Mouse (Mus musculus) urinary bladder, postnatal 4 days (tissue): ENCODE measurements around the gene Apol9a.
"Not testable (repeated sequence)": the region's sequence is repeated elsewhere in the genome, so short reads cannot be mapped to it uniquely, and the experiment has no call there.

Source experiments
- DNase-seq, 2 experiments: peaks; one replicate each; pipeline ENCODE4 v3.0.0; 2021 to 2022; ENCODE audit warnings: low spot score in 2 of 2

The Apol9a gene

DNA sequence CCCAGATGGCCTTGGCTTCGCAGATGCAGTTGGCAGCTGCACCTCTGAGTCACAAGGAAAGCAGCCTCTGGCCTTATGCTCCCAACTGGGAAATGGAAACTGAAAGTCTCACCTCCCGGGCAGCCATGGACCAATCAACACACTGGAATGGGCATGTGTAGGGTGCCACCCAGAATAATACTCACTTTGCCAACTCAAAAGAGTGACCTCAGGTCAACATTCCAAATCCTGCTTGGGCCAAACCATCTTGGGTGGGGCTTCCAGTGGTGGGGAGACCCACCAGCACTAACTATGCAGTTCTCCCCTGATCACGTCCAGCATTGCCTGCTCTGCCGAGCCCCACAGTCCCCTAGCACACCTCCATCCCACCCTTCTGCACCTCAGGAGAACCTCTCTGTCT lies at the start of gene Apol9a:
Apol9a (minus strand) TSS at position 101 of the 400 bp plus-strand sequence.
- DNase-seq = not testable (repeated sequence)

DNA sequence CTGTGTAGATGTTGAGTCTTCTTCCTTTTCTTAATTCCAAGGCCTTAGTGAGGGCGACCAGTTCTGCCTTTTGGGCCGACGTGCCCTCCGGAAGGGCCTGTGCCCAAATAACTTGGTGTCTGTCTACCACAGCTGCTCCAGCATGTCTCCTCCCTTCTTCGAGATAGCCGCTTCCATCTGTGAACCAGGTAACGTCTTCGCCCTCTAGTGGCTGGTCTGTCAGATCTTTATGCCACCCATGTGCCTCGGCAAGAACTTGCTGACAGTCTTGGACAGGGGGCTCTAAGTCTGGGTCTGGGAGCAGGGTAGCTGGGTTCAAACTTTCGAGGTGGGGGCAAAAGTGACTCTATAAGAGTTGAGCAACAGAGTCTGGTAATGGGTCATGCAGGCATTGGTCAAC lies 39.0 kb upstream of the Apol9a start:
- not testable (repeated sequence) for DNase-seq

DNA sequence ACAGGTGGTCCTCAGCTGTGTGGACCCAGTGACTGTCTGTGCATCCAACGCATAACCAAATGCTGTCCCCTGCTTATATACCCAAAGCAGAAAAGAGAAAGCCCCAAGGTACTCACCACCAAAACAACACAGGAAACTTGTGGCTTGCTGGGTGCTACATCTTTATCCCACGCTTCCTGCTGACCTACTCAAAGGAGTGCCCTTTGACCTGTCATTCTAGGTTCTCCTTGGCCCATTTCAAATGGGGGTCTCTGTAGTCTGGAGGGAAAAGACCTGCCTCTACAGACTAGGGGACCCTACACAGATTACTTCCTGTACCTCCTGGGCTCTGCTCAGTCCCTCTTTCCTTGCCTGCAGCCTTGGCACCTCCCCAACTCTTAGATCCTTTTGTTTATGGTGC lies 36.5 kb upstream of the Apol9a start, which contains the start of gene Apol7b:
Apol7b (minus strand) TSS at position 101 of the 400 bp plus-strand sequence.
- not testable (repeated sequence) for DNase-seq

DNA sequence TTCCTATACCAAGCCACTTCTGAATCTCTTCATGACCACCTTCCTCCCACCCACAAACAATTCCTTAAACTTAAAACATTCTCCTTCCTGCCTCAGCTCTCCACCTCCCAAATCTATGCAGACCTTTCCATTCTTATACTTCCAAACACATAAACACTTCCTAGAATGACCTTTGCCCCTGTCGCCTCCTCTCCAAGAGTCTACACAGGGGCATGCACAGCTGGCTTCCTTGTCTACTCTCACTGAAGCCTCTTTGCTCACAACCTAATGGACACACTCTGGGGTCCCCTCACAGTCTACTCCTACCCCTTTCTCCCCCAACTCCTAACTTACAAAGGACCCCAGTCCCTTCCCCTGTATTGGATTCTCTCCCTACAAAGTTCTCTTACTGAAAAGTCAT lies 34.7 kb upstream of the Apol9a start:
- DNase-seq = not testable (repeated sequence)

DNA sequence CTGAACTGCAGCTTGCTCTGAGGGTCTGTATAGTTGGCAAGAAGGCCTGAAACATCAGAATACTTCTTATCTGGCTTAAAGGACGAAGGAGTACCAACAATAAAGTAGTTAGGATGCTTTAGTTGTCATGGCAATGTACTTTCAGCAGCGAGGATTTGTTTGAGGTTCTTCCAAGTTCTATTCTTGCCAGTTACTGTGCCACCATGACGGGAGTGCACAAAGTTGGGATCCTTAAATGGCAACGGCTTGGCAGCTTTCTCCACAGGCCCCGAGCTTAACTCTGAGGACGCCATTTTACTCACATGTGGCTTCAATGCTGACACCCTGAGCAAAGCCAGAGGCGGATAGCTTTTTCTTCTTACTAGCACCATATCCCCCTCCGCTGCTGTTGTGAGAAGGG lies 33.8 kb upstream of the Apol9a start:
- DNase-seq = not testable (repeated sequence)

DNA sequence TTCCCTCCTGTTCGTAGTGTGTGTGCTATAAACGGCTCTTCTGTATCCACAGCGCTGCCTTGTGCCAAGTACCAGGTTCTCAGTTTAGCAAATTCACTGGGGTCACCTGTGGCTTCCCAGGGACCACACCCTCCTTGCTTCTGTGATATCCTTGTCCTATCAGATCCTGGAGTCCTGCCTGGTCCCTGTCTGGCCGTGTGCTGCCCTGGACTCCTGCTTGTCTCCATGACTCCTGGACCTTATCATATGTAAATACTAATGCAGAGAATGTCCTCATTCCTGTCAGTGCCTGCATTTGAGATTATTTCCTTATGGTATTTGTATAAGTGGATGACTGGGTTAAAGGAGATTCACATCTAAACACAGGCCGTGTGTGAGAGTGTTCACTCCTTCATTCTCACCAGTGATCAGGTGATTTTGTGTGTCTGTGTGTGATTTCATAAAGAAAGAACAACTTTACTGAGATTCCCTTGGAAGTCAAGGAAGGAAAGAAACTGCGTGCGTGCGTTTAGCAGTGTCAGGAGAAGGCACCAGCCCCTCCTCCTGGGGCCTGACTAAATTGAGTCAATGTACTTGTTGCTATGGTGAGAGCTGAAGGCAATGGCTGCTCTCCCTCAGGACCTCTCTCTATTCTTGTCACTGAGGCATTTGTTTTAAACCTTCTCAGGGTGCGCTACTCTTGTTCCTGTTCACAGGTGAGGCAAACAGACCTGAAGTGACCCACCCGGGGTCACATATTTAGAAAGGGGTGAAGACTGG lies 17.9 kb upstream of the Apol9a start:
- DNase-seq = not testable (repeated sequence)

DNA sequence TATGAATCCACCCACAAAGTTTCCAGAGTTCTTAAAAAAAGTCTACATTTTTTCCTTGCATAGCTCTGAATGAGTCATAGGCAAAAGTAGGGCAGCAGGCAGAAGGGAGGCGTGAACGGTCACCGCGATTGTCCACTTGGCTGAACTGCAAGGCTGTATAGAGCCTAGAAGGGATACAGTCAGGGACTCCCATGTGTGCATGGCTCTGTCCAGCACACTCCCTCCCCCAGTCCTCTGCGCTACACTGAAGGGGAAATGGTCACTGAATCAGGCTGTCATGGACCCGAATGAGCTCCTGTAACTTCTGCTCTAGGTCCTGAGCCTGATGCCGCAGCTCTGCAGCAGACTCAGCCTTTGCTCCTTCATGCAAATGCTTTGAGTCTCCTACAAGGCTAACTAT lies 12.0 kb upstream of the Apol9a start:
- not testable (repeated sequence) for DNase-seq

DNA sequence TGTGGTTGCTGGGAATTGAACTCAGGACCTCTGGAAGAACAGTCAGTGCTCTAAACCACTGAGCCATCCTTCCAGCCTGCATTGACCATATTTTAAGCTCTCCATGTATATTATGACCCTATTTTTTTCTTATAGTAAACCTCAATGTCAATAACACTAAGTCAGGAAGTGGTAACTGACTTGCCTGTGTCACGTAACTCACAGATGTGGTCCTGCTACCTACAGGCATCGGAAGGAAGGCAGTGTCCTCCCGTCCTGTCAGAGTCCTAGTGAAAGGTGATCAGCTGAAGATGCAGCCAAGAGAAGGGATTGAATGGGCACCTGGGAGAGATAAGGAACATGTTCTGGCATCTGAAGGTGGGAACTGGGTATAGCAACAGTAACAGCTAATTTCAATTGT lies 8.7 kb upstream of the Apol9a start:
- DNase-seq = not testable (repeated sequence)

DNA sequence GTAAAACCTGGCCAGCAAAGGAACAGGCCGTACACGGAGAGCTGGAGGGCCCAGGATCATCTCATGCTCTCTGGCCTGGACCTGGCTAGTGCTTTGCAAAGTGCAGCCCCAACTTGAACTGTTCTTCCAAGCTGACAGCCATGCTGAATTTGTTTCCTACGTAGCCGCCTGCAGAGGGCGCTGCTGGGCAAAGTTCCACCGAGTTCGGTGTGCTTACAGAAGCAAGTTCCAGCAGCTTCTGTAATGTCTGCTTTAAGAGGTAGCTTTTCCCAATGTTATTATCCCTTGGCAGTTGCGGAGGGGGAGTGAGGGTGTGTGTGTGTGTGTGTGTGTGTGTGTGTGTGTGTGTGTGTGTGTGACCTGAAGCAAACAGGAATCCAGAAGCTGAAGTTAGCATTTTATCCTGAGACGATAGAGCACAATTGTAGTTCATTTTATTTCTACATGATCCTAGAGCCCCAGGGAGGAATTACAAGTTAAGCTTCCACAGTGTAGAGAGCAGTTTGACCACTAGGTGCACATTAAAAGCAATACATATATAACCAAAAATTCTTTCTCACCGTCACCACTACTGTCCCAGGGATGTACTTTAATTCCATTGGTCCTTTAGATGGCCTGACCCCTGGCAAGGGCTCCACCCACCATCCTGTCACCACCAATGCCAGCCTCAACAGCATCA lies 5.9 kb upstream of the Apol9a start:
- not testable (repeated sequence) for DNase-seq

DNA sequence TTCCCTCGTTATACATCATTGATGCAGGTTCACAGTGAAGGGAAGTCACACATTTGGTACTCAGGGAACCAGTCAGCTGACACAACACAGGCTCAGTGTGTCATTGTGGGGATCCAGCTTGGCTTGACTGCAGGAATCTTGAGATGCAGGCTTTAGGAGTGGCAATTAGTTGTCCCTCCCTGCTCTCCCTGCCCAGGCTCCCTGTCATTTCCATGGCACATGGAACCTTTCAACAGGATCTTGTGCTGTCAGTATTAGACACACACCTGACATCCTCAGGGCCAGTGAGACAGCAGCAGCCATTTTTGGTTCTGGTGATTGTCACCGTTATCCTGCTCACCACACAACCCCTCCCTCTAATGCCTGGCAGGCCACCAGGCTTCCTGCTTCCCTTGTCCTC lies 4.7 kb upstream of the Apol9a start:
- not testable (repeated sequence) for DNase-seq

DNA sequence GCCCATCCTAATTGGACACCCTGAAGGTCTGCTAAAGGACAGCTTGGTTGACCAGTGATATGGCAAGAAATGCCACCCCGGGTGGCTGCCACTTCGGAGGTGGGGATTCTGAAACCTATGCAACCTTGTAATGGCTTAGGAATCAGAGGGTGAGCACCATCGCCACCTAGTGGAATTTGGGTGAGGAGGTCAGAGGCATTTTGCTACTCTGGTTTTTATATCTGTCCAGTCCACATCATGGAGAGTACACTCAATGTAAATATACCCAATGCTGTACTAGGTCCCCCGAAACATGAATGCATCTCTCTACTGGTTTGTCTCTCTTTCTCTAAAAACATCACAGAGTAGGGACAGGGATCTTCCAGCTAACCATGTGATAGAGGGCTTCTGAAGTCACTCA lies 1.8 kb upstream of the Apol9a start:
- DNase-seq = not testable (repeated sequence)

DNA sequence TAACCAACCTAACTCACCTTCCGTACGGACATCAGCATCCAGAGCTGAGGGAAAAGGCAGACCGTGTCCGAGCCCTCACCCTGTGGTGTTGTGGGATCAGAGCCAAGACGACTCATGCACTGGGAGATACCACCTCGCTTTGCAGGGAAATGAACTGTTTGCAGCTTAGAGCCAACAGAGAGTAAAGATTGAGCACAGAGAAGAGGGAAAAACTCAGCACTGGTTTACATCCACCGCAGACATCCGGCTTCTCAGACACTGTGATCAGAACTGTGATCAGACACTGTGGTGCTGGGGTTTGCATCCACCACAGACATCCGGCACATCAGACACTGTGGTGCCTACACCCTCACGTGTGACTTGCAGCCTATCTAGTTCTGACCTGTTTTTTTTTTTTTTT lies 4.6 kb downstream of the Apol9a start:
- DNase-seq = not testable (repeated sequence)

DNA sequence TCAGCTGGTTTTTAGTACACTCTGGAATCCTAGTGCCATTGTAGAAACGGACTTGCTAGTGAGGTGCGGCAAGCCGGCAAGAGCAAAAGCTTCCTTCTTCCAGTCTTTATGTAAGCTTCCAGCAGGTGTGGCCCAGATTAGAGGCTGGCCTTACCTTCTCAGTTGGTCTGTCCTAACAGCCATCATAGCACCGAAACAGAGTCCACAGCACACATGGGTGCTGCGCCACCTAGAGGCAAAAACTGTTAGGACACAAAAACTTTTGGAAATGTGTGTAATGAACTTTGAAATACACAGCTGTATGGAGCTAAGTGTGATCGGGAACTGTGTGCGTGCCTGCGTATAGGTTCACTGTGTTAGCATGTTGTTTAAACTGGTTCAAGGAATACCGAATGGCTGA lies 11.9 kb downstream of the Apol9a start, which contains the start of gene Apol7a:
Apol7a (minus strand) TSS at position 84 of the 400 bp plus-strand sequence.
- DNase-seq = not testable (repeated sequence)

DNA sequence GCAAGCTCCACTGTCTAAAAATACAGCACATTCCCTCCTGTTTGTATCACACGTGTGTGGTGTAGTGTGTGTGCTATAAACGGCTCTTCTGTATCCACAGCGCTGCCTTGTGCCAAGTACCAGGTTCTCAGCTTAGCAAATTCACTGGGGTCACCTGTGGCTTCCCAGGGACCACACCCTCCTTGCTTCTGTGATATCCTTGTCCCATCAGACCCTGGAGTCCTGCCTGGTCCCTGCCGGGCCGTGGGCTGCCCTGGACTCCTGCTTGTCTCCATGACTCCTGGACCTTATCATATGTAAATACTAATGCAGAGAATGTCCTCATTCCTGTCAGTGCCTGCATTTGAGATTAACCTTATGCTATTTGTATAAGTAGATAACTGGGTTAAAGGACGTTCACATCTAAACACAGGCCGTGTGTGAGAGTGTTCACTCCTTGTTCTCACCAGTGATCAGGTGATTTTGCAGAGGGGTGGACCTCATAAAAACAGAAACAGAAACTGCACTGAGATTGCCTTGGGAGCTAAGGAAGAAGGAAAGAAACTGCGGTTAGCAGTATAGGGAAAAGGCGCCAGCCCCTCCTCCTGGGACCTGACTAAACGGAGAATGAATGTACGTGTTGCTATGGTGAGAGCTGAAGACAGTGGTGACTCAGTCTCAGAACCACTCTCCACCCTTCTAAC lies 13.3 kb downstream of the Apol9a start:
- not testable (repeated sequence) for DNase-seq

DNA sequence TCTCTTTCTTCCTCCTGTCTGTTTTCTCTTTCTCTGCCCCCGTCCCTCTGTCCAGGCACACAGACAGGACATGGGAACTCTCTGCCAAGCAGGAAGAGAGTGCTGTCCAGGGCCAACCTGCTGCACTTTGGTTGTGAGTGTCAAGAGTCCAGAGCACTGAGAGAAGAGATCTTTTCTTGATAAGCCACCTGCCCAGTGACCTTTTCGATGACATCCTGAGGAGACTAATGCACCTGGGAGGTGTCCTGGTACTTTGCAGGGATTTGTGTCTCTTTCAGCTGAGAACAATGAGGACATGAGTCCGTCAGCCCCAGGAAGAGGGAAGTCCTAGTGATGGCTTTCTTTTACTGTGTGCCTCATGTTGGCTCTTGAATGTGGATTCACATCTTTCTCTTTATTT lies 17.1 kb downstream of the Apol9a start:
- not testable (repeated sequence) for DNase-seq

DNA sequence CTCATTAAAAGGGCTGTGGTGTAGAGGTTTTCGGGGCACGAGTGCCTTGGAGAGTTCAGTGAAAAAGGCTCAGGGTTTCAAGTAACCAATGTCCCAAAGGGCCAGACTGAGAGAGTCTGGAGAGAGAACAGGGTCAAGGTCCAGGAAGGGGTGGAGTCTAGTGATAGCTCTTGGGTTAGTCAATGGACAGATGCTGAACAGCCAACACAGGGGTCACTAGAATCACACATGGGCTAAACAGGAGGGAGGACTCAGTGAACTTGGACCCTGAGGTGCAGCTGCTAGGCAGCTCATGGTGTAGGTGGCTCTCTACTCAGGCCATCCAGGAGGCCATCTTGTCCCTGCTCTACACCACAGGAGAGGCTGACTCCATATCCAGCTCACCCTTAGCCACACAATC lies 23.5 kb downstream of the Apol9a start:
- DNase-seq = no peak

DNA sequence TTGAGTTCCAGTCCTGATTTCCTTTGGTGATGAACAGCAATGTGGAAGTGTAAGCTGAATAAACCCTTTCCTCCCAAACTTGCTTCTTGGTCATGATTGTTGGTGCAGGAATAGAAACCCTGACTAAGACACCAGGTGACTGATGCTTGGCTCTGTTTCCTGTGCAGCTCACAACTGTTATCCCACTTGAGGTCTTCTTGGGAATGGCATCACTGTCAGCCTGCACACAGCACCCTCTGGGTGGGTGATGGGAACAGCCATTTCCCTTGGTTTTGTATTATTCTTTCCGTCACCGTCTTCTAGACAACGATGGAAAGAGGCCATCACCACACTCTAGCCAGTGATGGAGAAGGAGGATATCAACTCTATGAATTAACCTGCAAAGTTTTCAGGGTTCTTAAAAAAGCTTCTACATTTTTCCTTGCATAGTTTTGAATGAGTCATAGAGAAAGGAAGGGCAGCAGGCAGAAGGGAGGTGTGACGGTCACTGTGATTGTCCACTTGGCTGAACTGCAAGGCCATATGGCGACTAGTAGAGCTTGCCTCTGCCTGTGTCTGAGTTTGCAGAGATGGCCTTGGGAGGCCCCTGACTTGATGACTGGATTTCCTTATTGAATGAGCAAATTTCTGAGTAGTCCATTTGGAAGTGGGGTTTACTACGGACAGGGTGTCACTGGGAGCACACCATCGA lies 26.4 kb downstream of the Apol9a start:
- DNase-seq = no peak

DNA sequence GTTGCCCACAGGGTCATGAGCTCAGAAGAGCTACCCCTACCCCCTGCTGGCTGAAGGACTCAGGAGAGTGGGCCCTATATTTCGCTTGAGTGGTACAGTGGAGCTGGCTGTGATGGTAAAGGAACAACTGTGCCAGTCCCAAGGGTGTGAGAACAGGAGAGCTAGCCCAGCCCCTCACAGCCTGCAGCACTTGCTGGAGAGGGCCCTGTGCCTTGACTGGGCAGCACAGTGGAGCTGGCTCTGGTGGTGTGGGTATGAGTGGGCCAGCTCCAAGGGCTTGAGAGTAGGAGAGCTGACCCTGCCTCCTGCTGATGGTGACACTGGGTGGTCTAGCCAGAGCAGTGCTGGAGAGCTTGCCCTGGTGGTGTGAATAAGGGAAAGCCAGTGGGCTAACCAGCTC lies 28.1 kb downstream of the Apol9a start:
- DNase-seq = no peak

DNA sequence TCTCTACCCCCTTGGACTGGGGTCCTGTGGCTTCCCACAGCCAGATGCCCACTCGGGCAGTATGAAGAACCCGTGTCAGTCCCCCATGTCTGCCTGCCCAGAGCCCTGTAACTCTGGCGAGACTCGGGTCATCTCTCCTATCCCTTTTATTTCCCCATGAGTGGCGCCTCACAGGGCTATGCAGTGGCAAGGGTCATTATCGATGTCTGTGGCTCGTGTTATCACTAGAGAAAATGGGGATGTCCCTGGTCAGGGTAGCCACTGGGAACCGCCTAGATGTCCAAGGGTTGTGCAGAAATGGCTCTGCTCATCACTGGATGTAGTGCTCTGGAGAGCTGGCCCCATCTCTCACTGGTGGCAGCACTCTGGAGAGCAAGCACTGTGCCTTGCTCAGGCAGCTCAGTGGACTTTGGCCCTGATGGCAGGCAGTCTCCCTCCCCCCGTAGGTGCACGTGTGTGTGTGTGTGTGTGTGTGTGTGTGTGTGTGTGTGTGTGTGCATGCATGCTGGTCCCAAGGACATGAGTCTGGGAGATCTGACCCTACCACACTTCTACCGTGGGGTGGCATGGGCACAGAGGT lies 28.6 kb downstream of the Apol9a start:
- no peak for DNase-seq

DNA sequence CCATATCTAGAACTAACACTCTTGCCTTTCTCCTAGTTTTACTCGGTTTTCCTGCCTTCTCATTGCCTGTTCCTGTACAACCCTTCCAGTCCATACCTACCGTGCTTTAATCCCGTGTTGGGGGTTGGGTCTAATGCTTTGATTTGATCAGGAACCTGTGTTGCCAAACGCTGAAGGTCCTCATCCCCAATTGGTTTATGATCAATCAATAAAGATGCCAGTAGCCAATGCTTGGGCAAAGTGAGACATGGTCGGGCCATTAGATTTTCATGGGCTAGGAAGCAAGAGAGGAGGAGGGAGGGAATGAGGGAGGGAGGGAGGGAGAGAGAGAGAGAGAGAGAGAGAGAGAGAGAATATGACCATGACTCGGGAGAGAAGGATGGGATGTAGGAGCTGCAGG lies 29.5 kb downstream of the Apol9a start:
- no peak for DNase-seq

DNA sequence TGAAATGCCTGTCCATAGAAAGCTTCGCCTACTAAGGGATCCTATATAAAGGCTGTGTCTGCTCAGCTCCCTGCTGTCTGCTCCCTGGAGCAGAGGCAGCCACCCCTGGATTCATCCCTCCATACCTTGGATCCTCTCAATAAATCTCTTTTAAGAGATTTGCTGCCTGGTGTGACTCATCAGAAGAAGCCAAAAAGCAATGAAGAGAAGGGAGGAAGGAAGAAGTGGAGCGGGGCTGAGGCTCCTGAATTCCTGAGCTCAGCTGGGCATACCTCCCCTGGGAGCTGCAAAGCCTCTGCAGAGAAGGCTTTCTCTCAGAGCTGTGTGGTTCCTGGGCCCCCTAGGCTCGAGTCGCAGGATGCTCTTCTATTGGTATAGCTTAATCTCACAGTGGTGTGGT lies 31.0 kb downstream of the Apol9a start:
- no peak for DNase-seq
